Mouse (Mus musculus): ENCODE data around the gene Gm9913.

Gm9913 gene

DNA sequence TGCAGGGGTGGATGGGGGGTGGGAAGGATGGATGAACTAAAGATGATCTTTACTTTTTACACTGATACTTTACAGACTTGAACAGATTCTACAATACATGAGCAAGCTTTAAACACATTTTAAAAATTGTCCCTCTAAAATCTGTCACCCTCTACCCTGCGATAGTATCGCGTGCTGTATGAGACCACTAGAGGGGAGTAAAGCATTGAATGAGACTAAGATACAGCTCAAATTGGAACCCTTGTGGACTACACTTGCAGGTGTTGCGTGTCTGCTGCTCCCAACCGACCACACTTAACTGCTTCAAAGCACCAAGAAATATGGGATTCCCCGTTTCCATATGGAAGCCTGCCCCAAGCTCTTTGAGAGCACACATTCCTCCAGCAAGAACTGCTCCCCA is 50.9 kb downstream of the Gm9913 start:
- no peak for DNase-seq (ENCODE audit: low spot score in 2 of 2)
